Mouse (Mus musculus) heart, postnatal 0 days (tissue): ENCODE data around the gene Rasgrp2. TPM values are rescaled to one million over a fixed set of nuclear protein-coding genes. Genes with fewer than 3 reads are reported as not detected.

Source experiments
- ATAC-seq: fragments of 200-750 bp; cut with Nextera tagmentation; 2 replicates; pipeline ENCODE4 v1.8.0; 2017; ENCODE audit warnings: low read depth, moderate number of reproducible peaks, moderate library complexity; ENCODE audit not compliant: insufficient read depth
- DNase-seq: peaks from one replicate; pipeline ENCODE4 v3.0.0-alpha.2; 2016; ENCODE audit warnings: low spot score
- H3K27ac ChIP-seq: fragments of 300-500 bp; sonication (generic); 2 replicates; pipeline ENCODE4 v1.5.1; 2014; ENCODE audit warnings: low read depth, mild to moderate bottlenecking
- H3K27me3 ChIP-seq: fragments of 300-500 bp; sonication (generic); 2 replicates; pipeline ENCODE4 v1.6.1; 2014; ENCODE audit warnings: low read length, mixed read lengths; ENCODE audit not compliant: control insufficient read depth, insufficient read depth
- H3K36me3 ChIP-seq: fragments of 300-500 bp; sonication (generic); replicated peaks from 2 replicates; pipeline ENCODE4 v1.6.1; 2014; ENCODE audit warnings: low read length, mixed read lengths; ENCODE audit not compliant: control insufficient read depth, insufficient read depth
- H3K4me1 ChIP-seq: fragments of 300-500 bp; sonication (generic); 2 replicates; pipeline ENCODE4 v1.6.1; 2014; ENCODE audit warnings: antibody characterized with exemption; ENCODE audit not compliant: control insufficient read depth, insufficient read depth
- H3K4me2 ChIP-seq: fragments of 300-500 bp; sonication (generic); 2 replicates; pipeline ENCODE4 v1.6.1; 2014; ENCODE audit warnings: low read depth, mild to moderate bottlenecking, low read length, moderate library complexity
- H3K4me3 ChIP-seq: fragments of 300-500 bp; sonication (generic); 2 replicates; pipeline ENCODE4 v1.5.1; 2014; ENCODE audit warnings: low read depth, low read length
- H3K9ac ChIP-seq: fragments of 300-500 bp; sonication (generic); replicated peaks from 2 replicates; pipeline ENCODE4 v1.6.1; 2014; ENCODE audit warnings: low read depth, low read length, mixed read lengths
- H3K9me3 ChIP-seq: fragments of 300-500 bp; sonication (generic); replicated peaks from 2 replicates; pipeline ENCODE4 v1.6.1; 2016; ENCODE audit warnings: low read length; ENCODE audit not compliant: control insufficient read depth
- CTCF ChIP-seq: IDR thresholded peaks from 2 replicates; pipeline ENCODE4 v1.5.1; 2016; ENCODE audit warnings: antibody characterized with exemption, control low read depth, low read depth
- EP300 ChIP-seq: IDR thresholded peaks from 2 replicates; pipeline ENCODE4 v1.6.1; 2016; ENCODE audit warnings: antibody characterized with exemption, low read depth
- WGBS: fragments of 180-500 bp; shearing (Covaris S2); extraction: QIAGEN DNeasy Blood & Tissue Kit; methylation state at CpG from one replicate; pipeline ENCODE4 v1.1.7; 2014; 5-methylcytosine and 5-hydroxymethylcytosine counted together
- polyA plus RNA-seq: library from polyadenylated mRNA; unstranded; fragments of >200 nt; fragmentation: Nextera tagmentation; extraction: Ambion mirVana; gene quantifications from 2 replicates; pipeline ENCODE4 v1.2.1, GENCODE M21; 2015
- total RNA-seq: library from RNA; depleted of rRNA; stranded (reverse); fragments of >200 nt; gene quantifications from 2 replicates; pipeline ENCODE4 v1.2.3, GENCODE M21; 2014; ENCODE audit warnings: low replicate concordance

Gene Rasgrp2
- total and polyA plus RNA-seq, 2 experiments from 2014 or later, result 55.5 to 55.6 TPM

DNA sequence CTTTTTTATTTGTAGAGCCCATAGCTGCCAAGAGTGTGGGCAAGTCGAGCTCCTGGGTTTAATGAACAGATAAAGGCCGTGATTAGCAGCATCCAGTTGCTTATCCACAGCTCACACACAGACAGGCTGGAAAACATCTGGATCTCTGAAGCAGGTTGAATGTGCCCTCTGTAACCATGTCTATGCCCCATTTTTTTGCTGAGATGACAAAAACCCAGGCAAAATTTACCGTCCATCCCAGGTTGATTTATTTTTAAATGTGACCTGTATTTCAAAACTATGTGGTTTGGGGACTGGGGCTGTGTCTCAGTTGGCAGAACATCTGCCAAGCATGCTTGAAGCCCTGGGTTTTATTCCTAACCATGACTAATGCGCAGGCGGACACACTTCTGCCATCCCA is 10.0 kb downstream of the Rasgrp2 start:
- H3K4me2 ChIP-seq, result no peak overlapping the region

DNA sequence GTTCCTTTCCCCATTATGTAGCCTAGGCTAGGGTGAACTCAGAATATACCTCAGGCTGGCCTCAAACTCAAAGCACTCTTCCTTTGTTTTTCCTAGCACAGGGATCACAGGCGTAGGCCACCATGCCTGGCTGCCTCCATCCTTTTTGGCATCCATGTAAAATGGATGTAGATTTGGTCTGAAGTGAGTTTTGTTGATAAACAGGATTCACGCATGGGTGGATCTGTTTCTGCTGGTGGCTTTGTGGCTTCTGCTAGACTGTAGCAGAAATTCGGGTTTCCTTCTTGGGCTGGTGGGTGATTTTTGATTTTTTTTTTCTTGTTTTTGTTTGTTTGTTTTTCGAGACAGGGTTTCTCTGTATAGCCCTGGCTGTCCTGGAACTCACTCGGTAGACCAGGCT is 10.8 kb downstream of the Rasgrp2 start:
- H3K27me3 ChIP-seq, result 0 out of 2 replicates have a peak, but pooled peaks cover 7% of the 10 kb centered on the region
- no peaks in the 10 kb centered on the region for H3K9me3 ChIP-seq
- TF ChIP-seq EP300 (no peak), CTCF (no peak)
- H3K9ac ChIP-seq, result no peak overlapping the region
- H3K4me2 ChIP-seq, result no peak overlapping the region
- no peak overlapping the region for H3K4me3 ChIP-seq
- no peaks in the 10 kb centered on the region for H3K4me1 ChIP-seq
- ATAC-seq (no peak), DNase-seq (no peak)
- 84% methylated on average over 5 of the region's 5 CpGs for whole genome bisulfite sequencing
- peaks cover 8% of the 10 kb centered on the region; the same call in 1 of the 2 replicates for H3K36me3 ChIP-seq
- H3K27ac ChIP-seq, result no peak overlapping the region

More for the DNA sequence above, 10.0 kb downstream of the Rasgrp2 start:
- DNase-seq (no peak), ATAC-seq (no peak)
- H3K4me3 ChIP-seq, result no peak overlapping the region
- no peak overlapping the region for H3K27ac ChIP-seq
- 0 out of 2 replicates have a peak, but pooled peaks cover 7% of the 10 kb centered on the region for H3K27me3 ChIP-seq
- 73% methylated on average over 5 of the region's 5 CpGs for WGBS
- peaks cover 8% of the 10 kb centered on the region; the same call in 1 of the 2 replicates for H3K36me3 ChIP-seq
- TF ChIP-seq EP300 (no peak), CTCF (no peak)
- H3K9me3 ChIP-seq, result no peaks in the 10 kb centered on the region
- H3K4me1 ChIP-seq, result no peaks in the 10 kb centered on the region
- no peak overlapping the region for H3K9ac ChIP-seq

DNA sequence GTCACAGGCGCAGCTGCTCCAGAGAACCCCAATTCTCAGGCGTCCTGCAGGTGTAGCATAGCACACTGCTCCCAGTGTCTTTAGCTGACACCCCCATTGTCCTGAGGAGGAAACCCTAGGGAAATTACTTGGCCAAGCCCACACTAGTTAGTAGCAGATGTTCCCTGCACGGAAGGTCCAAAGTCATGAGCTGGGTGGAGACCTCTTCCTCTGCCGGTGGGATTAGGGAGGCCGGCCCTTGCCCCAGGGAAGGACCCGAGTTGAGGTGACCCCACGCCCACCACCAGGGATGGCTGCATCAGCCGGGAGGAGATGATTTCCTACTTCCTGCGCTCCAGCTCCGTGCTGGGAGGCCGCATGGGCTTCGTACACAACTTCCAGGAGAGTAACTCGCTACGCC is 13.7 kb downstream of the Rasgrp2 start:
- Histone ChIP-seq H3K36me3 (peaks cover 8% of the 10 kb centered on the region; the same call in 1 of the 2 replicates), H3K4me1 (no peaks in the 10 kb centered on the region), H3K27ac (no peak overlapping the region), H3K9ac (no peak overlapping the region), H3K27me3 (peaks cover 20% of the 10 kb centered on the region), H3K9me3 (no peaks in the 10 kb centered on the region), H3K4me2 (no peak overlapping the region), H3K4me3 (no peak overlapping the region)
- WGBS, result 54% methylated on average over 14 of the region's 14 CpGs
- DNase-seq, result no peak
- TF ChIP-seq CTCF (no peak), EP300 (no peak)
- no peak for ATAC-seq

DNA sequence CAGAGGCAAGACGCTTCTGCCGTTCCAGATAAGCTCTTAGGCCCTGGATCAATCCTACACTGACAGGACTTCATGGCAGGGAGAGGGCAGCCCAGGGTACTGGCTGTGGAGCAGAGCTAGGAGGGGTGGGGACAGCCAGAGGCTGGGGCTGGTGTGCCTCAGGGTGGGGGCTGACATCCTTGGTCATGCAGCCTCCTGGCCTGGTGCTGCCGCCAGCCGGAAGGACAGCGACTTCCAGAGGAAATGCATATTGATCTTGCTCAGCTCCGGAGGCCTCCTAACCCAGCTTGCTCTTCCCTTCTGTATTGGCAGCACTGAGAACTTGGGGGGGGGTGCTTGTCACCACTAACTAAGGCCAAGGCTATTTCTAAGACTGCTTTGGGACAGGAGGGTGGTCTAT is 16.3 kb downstream of the Rasgrp2 start:
- Histone ChIP-seq H3K27ac (no peak overlapping the region), H3K27me3 (peaks cover 47% of the 10 kb centered on the region), H3K9me3 (no peaks in the 10 kb centered on the region), H3K4me2 (no peak overlapping the region), H3K36me3 (0 out of 2 replicates have a peak, but pooled peaks cover 4% of the 10 kb centered on the region), H3K4me3 (no peak overlapping the region), H3K9ac (no peak overlapping the region), H3K4me1 (0 out of 2 replicates have a peak, but pooled peaks cover 4% of the 10 kb centered on the region)
- TF ChIP-seq EP300, result no peak
- TF ChIP-seq CTCF, result no peak
- DNase-seq, result no peak
- no peak for ATAC-seq
- WGBS, result 24% methylated on average over 6 of the region's 6 CpGs

DNA sequence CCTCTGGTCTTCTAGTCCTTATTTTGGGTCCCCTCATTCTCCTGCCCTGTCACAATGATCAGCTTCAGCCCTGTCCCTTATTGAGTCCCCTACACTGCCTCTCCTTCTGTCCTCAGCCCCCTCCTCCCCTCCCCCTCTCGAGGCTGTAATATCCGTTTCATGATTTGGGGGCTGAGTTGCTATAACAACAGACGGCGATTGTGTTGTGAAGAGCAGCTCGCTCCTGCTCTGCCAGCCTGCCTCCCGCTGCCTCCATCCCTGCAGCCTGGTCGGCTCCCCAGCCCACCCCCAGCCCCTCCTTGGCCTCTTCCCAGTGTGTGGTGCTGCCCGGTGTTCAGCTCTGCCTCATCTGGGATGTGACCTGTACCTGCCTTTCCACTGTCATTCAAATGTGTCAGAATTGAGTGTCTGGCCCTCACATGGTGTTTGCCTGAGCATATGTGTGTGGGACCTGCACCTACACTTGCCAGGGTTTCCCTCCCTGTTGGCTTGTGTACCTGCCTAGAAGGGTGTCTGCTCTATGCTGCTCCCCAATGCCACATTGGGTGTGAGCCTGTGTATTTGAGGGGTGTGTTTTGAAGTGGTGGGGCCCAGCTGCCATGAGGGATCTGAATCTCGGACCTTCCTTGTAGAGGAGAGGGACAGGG is 17.1 kb downstream of the Rasgrp2 start:
- Histone ChIP-seq H3K4me2 (no peak overlapping the region), H3K9me3 (no peaks in the 10 kb centered on the region), H3K27ac (no peak overlapping the region), H3K4me3 (no peak overlapping the region), H3K36me3 (0 out of 2 replicates have a peak, but pooled peaks cover under 1% of the 10 kb centered on the region), H3K4me1 (0 out of 2 replicates have a peak, but pooled peaks cover 4% of the 10 kb centered on the region), H3K9ac (no peak overlapping the region), H3K27me3 (peaks cover 55% of the 10 kb centered on the region)
- no peak for ATAC-seq
- TF ChIP-seq CTCF (no peak), EP300 (no peak)
- DNase-seq, result no peak
- 18% methylated on average over 9 of the region's 9 CpGs for WGBS
